Mouse (Mus musculus) layer of hippocampus, adult 2 months (tissue): ENCODE measurements around the gene Pfkfb2. TPM values are rescaled to one million over a fixed set of nuclear protein-coding genes. Genes with fewer than 3 reads are reported as not detected.

Experiments used
- DNase-seq, 2 experiments: peaks; one replicate each; pipeline ENCODE4 v3.0.0; 2022; ENCODE audit warnings: low spot score in 2 of 2
- H3K27ac ChIP-seq: fragments of 200-600 bp; 2 replicates; pipeline ENCODE4 v1.8.1; 2022
- H3K4me3 ChIP-seq: fragments of 200-600 bp; 2 replicates; pipeline ENCODE4 v1.8.1; 2022; ENCODE audit warnings: mild to moderate bottlenecking
- CTCF ChIP-seq: fragments of 200-600 bp; conservative IDR thresholded peaks from 2 replicates; pipeline ENCODE4 v1.8.1; 2022; ENCODE audit warnings: antibody characterized with exemption, mild to moderate bottlenecking, moderate library complexity
- total RNA-seq, 2 experiments: library from RNA; stranded (reverse); gene quantifications; 2 replicates each; pipeline ENCODE4 v1.2.3; 2021

Pfkfb2 gene
- total RNA-seq, 2 experiments from 2014 or later, result 45.6 to 51.7 TPM

DNA sequence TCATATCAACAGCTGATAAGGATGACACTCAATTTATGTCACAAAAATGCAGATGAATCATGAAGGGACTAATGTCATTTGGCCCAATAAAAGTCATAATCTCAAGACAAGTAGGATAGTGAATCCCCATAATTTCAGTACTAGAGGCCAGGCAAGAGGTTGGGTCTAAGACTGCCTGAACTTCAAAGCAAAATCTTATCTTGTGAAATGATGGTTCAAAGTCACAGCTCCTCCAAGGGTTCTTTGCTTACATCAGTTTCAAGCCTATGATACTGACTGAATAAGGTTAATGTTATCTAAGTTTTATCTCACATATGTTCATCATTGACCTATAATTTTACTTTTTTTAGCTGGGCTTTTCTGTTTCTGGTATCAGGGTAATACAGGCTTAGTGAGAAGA is 88.1 kb downstream of the Pfkfb2 start:
- Histone ChIP-seq H3K27ac (no peak overlapping the region), H3K4me3 (no peak overlapping the region)
- no peak for TF ChIP-seq CTCF
- no peak for DNase-seq

Other genes with a start within 250 kb of the Pfkfb2 start
- not detected for gene Zp3r, start 99.6 kb downstream of the Pfkfb2 start, total RNA-seq
- gene C4bp, start 67.6 kb downstream of the Pfkfb2 start, total RNA-seq, result under 1 TPM; 0.38 to 0.66 TPM
- not detected for gene Gm29427, start 13.5 kb downstream of the Pfkfb2 start, total RNA-seq
- 10 to 100 TPM; 17.9 to 18.0 TPM for gene Yod1, start 11.9 kb downstream of the Pfkfb2 start, total RNA-seq
- 1 to 10 TPM; 1.4 to 1.6 TPM for gene AA986860, start 2.7 kb upstream of the Pfkfb2 start, total RNA-seq
- not detected for gene Fcamr, start 71.6 kb upstream of the Pfkfb2 start, total RNA-seq
- gene Pigr, start 97.4 kb upstream of the Pfkfb2 start, total RNA-seq, result not detected
- gene Fcmr, start 136.4 kb upstream of the Pfkfb2 start, total RNA-seq, result under 1 TPM in 1 of 2 experiments, not detected in 1; 0.59 TPM
- not detected for gene Il24, start 158.2 kb upstream of the Pfkfb2 start, total RNA-seq
- not detected for gene Il20, start 182.2 kb upstream of the Pfkfb2 start, total RNA-seq
- gene Il19, start 210.9 kb upstream of the Pfkfb2 start, total RNA-seq, result not detected